Mouse (Mus musculus): ENCODE results near the gene Tcp11l1.

Gene Tcp11l1

DNA sequence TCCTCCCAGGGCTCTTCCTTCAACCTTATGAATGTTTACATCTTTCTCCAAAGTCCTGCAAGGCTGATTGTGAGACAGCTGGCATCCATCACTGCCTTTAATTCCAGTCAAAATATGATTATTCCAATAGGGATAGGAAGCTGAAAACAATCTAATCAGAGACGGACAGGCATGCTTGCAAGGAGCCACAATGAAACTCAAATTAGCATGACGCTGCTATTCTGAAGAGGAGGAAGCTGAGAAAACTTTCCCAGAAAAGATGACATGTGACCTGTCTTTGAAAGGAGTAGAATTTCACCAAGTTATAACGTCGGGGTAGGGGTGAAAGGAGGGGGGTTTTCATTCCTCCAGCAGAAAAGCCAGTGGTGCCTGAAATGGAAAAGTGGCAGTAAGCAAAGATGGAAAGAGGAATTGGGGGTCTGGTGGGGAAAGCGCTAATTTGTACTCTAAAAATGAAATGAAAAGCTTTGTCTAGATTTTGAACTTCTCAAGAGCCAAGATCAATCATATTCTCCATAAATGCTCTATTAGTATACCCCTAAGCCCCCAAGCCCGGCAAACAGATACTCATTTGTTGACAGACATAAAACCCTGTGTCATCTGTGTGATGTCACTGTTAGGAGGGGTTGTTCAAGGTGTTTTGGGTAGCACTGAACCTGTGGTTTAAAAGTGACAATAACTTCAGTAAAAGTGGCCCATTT is 1.1 kb downstream of the Tcp11l1 start:
- no peak for DNase-seq

DNA sequence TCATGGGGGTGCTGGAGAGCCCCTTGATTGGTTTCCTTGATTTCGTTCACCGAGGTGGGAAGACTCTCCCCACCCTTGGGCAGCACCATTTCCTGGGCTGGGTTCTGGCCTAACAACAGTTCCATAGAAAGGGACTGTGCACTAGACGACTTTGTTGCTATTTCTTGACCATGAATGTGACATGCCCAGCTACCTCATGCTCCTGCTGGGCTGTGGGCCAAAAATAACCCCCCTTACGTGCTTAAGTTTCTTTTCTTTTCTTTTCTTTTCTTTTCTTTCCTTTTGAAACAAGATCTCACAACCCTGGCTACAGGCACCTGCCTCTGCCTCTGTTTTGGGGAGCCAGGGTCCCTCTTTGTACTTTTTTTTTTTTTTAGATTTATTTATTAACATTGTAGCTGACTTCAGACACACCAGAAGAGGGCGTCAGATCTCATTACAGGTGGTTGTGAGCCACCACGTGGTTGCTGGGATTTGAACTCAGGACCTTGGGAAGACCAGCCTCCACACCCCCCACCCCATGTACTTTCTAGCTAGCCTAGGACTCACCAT is 2.1 kb downstream of the Tcp11l1 start:
- no peak for DNase-seq

- DNase-seq: no peak
These were observed 7.6 kb downstream of the Tcp11l1 start for GRCm38 (mm10) chr2:104704355-104704754.

DNA sequence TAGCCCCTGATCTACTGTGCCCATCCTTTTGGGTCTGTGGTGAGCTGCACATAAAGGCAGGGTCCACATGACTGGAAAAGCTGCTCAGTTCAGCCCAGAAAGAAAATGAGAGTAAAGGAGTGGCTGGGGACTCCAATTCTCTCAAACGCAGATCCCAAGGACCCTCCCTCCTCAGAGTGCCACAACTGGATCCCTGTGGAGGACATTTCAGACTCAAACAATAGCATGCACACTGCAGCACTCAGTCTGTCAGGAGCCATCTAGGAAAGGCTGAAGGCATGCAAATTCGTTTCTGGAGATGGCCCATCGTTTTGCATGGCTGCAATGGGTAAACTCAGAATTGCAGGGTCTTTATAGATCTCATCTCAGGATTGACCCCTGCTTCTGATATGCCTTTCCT is 8.8 kb downstream of the Tcp11l1 start:
- no peak for DNase-seq

DNA sequence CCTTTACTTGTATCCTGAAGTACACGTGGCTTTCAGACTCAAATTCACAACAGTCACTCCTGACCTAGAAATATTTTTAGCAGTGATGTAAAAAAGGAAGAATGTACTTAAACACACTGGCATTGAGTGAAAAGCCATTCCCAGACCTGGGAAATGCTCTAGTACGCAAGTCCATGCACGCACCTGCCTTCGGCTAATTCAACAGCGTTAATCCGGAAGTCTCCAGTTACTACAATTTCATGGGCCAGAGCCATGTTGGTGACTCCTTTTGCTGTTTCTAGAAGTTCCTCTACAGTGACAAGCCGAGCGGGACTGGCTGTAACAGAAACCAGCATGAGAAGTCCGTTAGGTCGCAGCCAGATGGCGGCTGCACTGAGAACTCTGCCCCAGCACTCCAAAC is 12.3 kb downstream of the Tcp11l1 start:
- DNase-seq: no peak

GRCm38 (mm10) chr2:104692551-104692950 is 19.4 kb downstream of the Tcp11l1 start:
- DNase-seq: no peak

GRCm38 (mm10) chr2:104690720-104691119 is 21.2 kb downstream of the Tcp11l1 start:
- no peak for DNase-seq

DNA sequence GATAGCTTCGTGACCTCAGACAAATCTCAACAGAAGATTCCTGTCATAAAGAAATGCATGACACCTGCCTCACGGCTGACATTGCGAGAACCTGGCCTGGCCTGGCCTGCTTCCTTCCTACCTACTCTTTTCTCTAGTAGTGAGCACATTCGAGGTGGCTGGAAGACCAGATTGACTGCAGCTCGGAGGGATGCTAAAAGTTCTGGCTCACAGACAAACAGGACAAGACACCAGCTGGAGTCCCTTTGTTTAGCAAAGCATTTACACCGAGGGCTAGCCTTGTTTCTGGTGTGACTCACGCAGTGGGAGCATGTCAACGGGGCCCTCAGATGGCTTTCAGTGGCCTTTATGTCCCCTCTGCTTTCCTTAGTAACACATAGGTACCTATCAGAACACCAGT is 23.2 kb downstream of the Tcp11l1 start:
- DNase-seq: no peak

- DNase-seq: no peak
These were observed 23.6 kb downstream of the Tcp11l1 start for GRCm38 (mm10) chr2:104688321-104688720.

GRCm38 (mm10) chr2:104687261-104687660 is 24.7 kb downstream of the Tcp11l1 start:
- no peak for DNase-seq

DNA sequence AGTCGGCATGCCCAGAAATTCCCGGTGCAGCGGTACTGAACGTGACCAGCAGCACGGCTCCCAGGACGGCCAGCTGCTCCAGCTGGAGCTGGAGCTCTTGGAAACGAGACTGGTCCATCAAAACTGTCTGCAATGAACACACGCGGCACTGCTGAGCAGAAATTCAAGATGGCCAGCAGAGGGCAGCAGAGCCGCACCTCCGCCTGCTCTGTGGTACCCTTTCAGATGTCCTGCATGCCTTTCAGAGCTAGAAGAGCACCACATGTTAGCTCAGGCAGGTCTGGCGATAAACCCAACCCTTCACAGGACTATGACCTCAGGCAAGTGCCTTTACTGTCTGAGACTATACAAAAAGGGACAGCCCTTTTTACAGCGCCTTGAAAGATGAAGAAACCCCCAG is 26.6 kb downstream of the Tcp11l1 start:
- DNase-seq: peak; percentile 82

- no peak for DNase-seq
These were observed 27.2 kb downstream of the Tcp11l1 start for GRCm38 (mm10) chr2:104684771-104685170.

DNA sequence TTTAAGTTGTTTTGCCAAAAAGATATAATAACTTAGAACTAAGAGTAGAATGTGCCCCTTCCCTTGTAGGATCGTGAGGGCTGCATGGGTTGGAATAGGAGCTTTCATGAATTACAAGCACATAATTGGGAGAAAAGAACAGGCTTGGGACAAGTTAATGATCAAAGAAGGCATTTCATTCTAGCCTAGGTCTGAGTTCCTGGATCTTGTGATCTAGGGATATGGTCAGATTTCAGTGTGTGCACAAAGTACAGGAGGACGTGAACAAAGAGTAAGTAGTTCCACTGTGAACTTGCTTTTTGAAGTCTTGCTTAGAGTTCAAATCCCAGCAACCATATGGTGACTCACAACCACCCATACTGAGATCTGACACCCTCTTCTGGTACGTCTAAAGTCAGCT is 34.6 kb downstream of the Tcp11l1 start:
- DNase-seq: no peak

DNA sequence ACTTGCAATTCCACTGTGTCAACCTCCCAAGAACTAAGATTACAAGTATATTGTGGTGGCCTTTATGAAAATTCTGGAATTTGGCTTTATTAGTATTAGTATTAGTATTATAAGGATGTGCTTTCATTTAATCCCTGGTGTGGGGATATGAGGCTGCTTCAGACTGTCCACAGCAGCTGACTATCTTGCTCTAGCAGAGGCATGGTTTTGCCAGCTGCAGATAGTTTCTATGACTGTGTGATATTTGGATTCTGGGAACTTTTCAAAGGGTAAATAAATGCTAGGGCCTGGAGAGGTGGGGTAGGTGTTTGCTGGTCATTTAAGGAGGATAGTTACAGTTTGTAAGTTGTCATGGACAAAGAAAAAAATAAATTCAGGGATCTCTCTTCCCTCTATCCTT is 40.2 kb downstream of the Tcp11l1 start:
- no peak for DNase-seq

DNA sequence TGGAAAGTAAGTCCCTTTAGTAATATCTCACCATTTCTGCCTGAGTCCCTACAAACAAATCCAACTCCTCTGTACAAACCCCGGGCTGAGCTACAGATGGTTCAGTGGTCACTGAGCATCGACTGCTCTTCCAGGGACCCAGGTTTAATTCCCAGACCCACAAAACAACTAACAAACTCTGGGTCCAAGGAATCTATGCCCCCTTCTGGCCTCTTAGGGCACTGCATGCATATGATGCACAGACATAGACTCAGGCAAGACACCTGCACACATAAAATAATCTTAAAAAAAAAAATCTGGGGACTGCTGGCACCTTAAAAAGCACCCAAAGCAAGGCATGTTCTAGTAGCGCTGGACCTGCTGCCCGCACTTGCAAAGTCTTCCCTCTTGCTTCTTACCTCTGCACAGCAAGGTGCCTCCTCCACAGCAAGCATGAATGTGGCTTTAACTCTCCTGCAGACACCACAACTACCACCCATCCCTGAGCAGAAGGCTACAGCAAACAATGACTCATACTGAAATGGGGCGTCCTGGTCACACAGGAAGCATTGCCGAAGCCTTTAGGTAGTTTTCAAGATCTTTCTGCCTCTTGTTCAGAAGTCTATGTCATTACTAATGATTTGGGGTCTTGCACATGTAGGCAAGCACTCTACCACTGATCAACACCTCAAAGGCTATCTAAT is 42.7 kb downstream of the Tcp11l1 start:
- no peak for DNase-seq

DNA sequence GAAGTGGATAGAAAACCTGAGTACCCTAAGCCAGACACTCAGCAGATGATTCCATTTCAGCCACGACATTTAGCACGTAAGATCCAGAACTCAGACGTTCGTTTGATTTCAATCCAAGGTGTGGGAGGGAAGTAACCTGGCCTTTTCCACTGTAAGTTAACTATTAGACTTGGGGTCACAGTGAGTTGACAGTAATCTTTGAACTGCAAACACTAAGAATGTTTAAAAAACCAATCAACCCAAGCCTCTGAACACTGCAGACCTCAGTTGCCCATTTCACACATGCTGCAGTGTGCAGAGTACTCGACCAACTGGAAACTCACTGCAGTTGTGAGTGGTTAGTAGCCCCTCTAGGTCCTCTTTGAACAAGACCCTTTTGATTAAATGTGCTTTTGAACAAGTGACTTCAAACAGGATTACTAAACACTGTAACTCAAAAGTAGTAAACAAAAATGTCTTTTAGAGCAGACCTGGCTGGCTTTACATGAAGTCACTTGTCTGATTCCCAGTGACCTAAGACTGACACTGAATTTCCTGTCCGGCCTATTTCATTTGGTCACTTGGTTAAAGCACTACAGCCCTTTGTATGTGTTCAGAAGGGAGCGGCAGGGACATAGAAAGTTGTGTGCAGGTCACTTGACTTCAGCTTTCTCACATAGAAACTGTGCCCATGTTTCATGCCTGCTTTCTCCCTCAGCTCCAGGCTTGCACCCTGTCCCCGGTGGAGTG is 48.4 kb downstream of the Tcp11l1 start:
- DNase-seq: no peak

DNA sequence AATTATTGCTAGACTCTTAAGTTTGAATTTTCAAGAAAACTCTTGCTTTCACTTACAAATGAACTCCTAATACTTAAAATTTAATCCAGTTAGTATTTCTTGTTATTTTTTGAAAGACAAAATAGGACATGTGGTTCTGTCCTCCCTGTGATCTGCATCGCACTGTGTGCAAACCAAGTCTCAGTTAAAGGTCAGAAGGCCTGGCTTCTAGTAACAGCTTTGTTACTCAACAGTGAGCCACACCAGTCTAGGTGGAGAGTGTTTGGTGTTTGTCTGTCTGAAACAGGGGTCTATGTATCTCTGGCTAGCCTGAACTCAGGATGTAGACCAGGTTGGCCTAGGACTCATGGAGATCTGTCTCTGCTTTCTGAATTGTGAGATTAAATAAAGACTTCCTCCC is 53.3 kb downstream of the Tcp11l1 start:
- DNase-seq: no peak

DNA sequence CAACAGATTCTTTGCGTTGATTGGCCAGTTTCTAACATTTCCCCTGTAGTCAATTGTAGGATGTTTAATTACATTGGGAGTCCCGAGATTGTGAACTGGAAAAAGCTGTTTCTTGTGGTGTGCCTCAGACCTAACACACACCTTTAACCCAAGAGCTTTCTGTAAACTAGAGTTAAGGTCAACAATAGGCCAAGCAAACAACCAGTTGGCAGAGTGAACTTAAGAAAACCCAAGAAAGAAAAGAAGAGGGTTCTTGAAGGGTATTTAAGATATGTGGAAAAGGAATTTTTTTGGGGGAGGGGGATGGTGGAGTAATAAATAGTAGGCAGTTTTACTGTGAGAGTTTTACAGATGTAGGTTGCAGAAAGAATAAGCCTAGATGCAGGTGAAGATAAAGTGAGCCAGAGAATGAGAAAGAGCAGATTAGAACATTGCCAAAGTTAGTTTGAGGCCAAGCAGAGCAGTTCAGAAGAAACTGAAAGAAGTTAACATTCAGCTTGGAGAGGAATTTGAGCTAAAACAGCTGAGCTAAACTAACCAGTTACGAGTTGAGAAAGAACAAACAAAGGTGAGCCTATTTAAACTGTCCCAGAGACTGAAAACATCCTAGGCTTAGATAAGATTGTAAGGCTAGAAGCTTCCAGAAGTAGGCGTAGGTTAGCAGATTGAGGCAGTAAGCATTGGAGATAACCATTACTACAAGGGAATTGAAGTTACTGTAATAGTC is 95.8 kb downstream of the Tcp11l1 start:
- no peak for DNase-seq

DNA sequence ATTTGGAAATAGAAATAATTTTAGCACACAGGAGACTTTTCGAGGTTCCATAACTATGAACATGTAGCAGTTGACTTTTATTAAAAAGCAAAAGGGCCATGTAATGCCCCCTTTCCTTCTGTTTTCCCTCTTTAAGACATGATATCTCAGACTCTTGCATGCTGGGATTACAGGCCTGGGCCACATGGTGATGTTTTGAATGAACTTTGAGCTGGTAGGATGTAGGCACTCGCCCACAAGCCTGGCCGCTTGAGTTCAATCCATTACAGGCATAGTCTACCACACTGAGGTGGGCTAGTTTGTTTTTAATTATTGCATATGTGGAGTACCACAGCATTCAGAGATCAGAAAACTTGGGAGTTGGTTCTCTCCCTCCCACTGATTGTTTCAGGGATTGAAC is 97.2 kb downstream of the Tcp11l1 start:
- no peak for DNase-seq

Measured in right cerebral cortex, postnatal 4 days (tissue).